Mouse (Mus musculus): ENCODE data around the gene Mdc1.

DNA sequence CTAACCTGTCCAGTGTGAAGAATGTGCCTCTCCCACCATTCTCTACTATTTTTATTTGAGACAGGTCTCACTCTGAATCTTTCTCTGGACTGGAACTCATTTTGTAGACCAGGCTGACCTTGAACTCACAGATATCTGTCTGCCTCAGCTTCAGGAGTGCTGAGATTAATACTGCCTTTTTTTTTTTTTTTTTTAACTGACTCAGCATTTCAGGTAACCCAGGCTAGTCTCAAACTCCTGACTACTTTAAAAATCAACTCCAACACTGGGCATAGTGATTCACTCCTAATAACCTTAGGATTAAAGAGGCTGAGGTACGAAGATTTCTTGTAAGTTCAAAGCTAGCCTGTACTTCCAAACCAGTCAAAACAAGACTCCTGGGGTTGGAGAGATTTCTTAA is 64.3 kb downstream of the Mdc1 start:
- TF ChIP-seq CTCF (IDR thresholded peaks at IDR 0.05; ENCODE audit: insufficient read depth, low read length) (no peak), POLR2A (IDR thresholded peaks at IDR 0.05; ENCODE audit: borderline replicate concordance, extremely low read depth, low read depth, low read length) (no peak)

Measured in lung, adult 2 months (tissue).